Mouse (Mus musculus): ENCODE data around the gene Ino80d. TPM values are rescaled to one million over a fixed set of nuclear protein-coding genes. Genes with fewer than 3 reads are reported as not detected.
A peak's percentile ranks its signal among the peaks of the same experiment; 100 is the strongest.
"Not testable (repeated sequence)": the region's sequence is repeated elsewhere in the genome, so short reads cannot be mapped to it uniquely, and the experiment has no call there.

The Ino80d gene
- polyA plus RNA-seq (2014; fragmentation: Nextera tagmentation; extraction: Ambion mirVana) = 6.1 and 13.8 TPM in 2 replicates

GRCm38 (mm10) chr1:63114136-63114781, at the start of gene Ino80d:
Gene Ino80d (minus strand): TSS chr1:63114667.
- H3K4me3 ChIP-seq (ENCODE audit: low read depth, low read length) = peak within 1 kb of the TSS; percentile 96
- peak within 1 kb of the TSS; percentile 81 for H3K4me2 ChIP-seq
- WGBS (ENCODE audit: insufficient replicate concordance) = 0% methylated on average over 25 of the region's 42 CpGs
- H3K27me3 ChIP-seq (ENCODE audit: control insufficient read depth, insufficient read depth, low read length) = no peaks in the 10 kb centered on the region
- peak within 1 kb of the TSS; percentile 99 for H3K27ac ChIP-seq (ENCODE audit: low read depth, low read length)
- H3K36me3 ChIP-seq (ENCODE audit: control insufficient read depth, insufficient read depth, low read length) = peaks cover 5% of the 10 kb centered on the region
- peak; percentile 81 for ATAC-seq (replicated peaks; ENCODE audit: insufficient number of reproducible peaks, low FRiP score, low TSS enrichment)
- no peaks in the 10 kb centered on the region for H3K9me3 ChIP-seq (replicated peaks; ENCODE audit: control insufficient read depth, low read length)
- H3K4me1 ChIP-seq (ENCODE audit: control insufficient read depth, insufficient read depth, low read length) = peaks cover 9% of the 10 kb centered on the region
- peak within 1 kb of the TSS; percentile 100 for H3K9ac ChIP-seq (ENCODE audit: low read depth, low read length)

- peaks cover 16% of the 10 kb centered on the region for H3K36me3 ChIP-seq (ENCODE audit: control insufficient read depth, insufficient read depth, low read length)
- H3K27ac ChIP-seq (ENCODE audit: low read depth, low read length) = no peak overlapping the region
- 93% methylated on average over 13 of the region's 13 CpGs for WGBS (ENCODE audit: insufficient replicate concordance)
- no peak for ATAC-seq (replicated peaks; ENCODE audit: insufficient number of reproducible peaks, low FRiP score, low TSS enrichment)
- H3K4me3 ChIP-seq (ENCODE audit: low read depth, low read length) = no peak overlapping the region
- H3K9ac ChIP-seq (ENCODE audit: low read depth, low read length) = no peak overlapping the region
- no peaks in the 10 kb centered on the region for H3K4me1 ChIP-seq (ENCODE audit: control insufficient read depth, insufficient read depth, low read length)
- no peaks in the 10 kb centered on the region for H3K9me3 ChIP-seq (replicated peaks; ENCODE audit: control insufficient read depth, low read length)
- H3K27me3 ChIP-seq (ENCODE audit: control insufficient read depth, insufficient read depth, low read length) = no peaks in the 10 kb centered on the region
- no peak overlapping the region for H3K4me2 ChIP-seq
Observed at GRCm38 (mm10) chr1:63140231-63140630, 25.8 kb upstream of the Ino80d start.

- not testable (repeated sequence) for H3K9ac ChIP-seq (ENCODE audit: low read depth, low read length); H3K27me3 ChIP-seq (ENCODE audit: control insufficient read depth, insufficient read depth, low read length); H3K4me3 ChIP-seq (ENCODE audit: low read depth, low read length); H3K27ac ChIP-seq (ENCODE audit: low read depth, low read length); H3K4me2 ChIP-seq; H3K4me1 ChIP-seq (ENCODE audit: control insufficient read depth, insufficient read depth, low read length); H3K9me3 ChIP-seq (replicated peaks; ENCODE audit: control insufficient read depth, low read length); ATAC-seq (replicated peaks; ENCODE audit: insufficient number of reproducible peaks, low FRiP score, low TSS enrichment)
- H3K36me3 ChIP-seq (ENCODE audit: control insufficient read depth, insufficient read depth, low read length) = peaks cover 14% of the 10 kb centered on the region
- 92% methylated on average over 1 of the region's 1 CpGs for WGBS (ENCODE audit: insufficient replicate concordance)
Observed at GRCm38 (mm10) chr1:63138586-63138985, 24.1 kb upstream of the Ino80d start.

GRCm38 (mm10) chr1:63137971-63138370, 23.5 kb upstream of the Ino80d start:
- H3K9me3 ChIP-seq (replicated peaks; ENCODE audit: control insufficient read depth, low read length) = no peaks in the 10 kb centered on the region

GRCm38 (mm10) chr1:63134530-63134929, 20.1 kb upstream of the Ino80d start:
- no peak overlapping the region for H3K4me3 ChIP-seq (ENCODE audit: low read depth, low read length)
- no peak for ATAC-seq (replicated peaks; ENCODE audit: insufficient number of reproducible peaks, low FRiP score, low TSS enrichment)
- peaks cover 8% of the 10 kb centered on the region for H3K4me1 ChIP-seq (ENCODE audit: control insufficient read depth, insufficient read depth, low read length)
- H3K4me2 ChIP-seq = no peak overlapping the region
- H3K27me3 ChIP-seq (ENCODE audit: control insufficient read depth, insufficient read depth, low read length) = no peaks in the 10 kb centered on the region
- H3K27ac ChIP-seq (ENCODE audit: low read depth, low read length) = no peak overlapping the region
- no peaks in the 10 kb centered on the region for H3K9me3 ChIP-seq (replicated peaks; ENCODE audit: control insufficient read depth, low read length)
- 65% methylated on average over 3 of the region's 3 CpGs for WGBS (ENCODE audit: insufficient replicate concordance)
- no peak overlapping the region for H3K9ac ChIP-seq (ENCODE audit: low read depth, low read length)
- no peaks in the 10 kb centered on the region for H3K36me3 ChIP-seq (ENCODE audit: control insufficient read depth, insufficient read depth, low read length)

More at GRCm38 (mm10) chr1:63137971-63138370, 23.5 kb upstream of the Ino80d start:
- H3K9ac ChIP-seq (ENCODE audit: low read depth, low read length) = no peak overlapping the region
- WGBS (ENCODE audit: insufficient replicate concordance) = 89% methylated on average over 2 of the region's 2 CpGs
- no peak overlapping the region for H3K4me3 ChIP-seq (ENCODE audit: low read depth, low read length)
- no peaks in the 10 kb centered on the region for H3K4me1 ChIP-seq (ENCODE audit: control insufficient read depth, insufficient read depth, low read length)
- ATAC-seq (replicated peaks; ENCODE audit: insufficient number of reproducible peaks, low FRiP score, low TSS enrichment) = no peak
- peaks cover 10% of the 10 kb centered on the region for H3K36me3 ChIP-seq (ENCODE audit: control insufficient read depth, insufficient read depth, low read length)
- no peaks in the 10 kb centered on the region for H3K27me3 ChIP-seq (ENCODE audit: control insufficient read depth, insufficient read depth, low read length)
- no peak overlapping the region for H3K4me2 ChIP-seq
- H3K27ac ChIP-seq (ENCODE audit: low read depth, low read length) = no peak overlapping the region

- no peak overlapping the region for H3K4me3 ChIP-seq (ENCODE audit: low read depth, low read length)
Observed at GRCm38 (mm10) chr1:63131766-63132165, 17.3 kb upstream of the Ino80d start.

GRCm38 (mm10) chr1:63130883-63131282, 16.4 kb upstream of the Ino80d start:
- H3K27me3 ChIP-seq (ENCODE audit: control insufficient read depth, insufficient read depth, low read length) = no peaks in the 10 kb centered on the region
- no peak overlapping the region for H3K4me3 ChIP-seq (ENCODE audit: low read depth, low read length)
- no peak for ATAC-seq (replicated peaks; ENCODE audit: insufficient number of reproducible peaks, low FRiP score, low TSS enrichment)
- H3K9ac ChIP-seq (ENCODE audit: low read depth, low read length) = no peak overlapping the region
- no peak overlapping the region for H3K4me2 ChIP-seq
- no peak overlapping the region for H3K27ac ChIP-seq (ENCODE audit: low read depth, low read length)
- peaks cover 10% of the 10 kb centered on the region for H3K4me1 ChIP-seq (ENCODE audit: control insufficient read depth, insufficient read depth, low read length)
- 78% methylated on average over 2 of the region's 2 CpGs for WGBS (ENCODE audit: insufficient replicate concordance)
- H3K9me3 ChIP-seq (replicated peaks; ENCODE audit: control insufficient read depth, low read length) = no peaks in the 10 kb centered on the region
- H3K36me3 ChIP-seq (ENCODE audit: control insufficient read depth, insufficient read depth, low read length) = no peaks in the 10 kb centered on the region; the same call in 1 of the 2 replicates

More at GRCm38 (mm10) chr1:63131766-63132165, 17.3 kb upstream of the Ino80d start:
- ATAC-seq (replicated peaks; ENCODE audit: insufficient number of reproducible peaks, low FRiP score, low TSS enrichment) = no peak
- WGBS (ENCODE audit: insufficient replicate concordance) = 87% methylated on average over 11 of the region's 11 CpGs
- Histone ChIP-seq H3K9ac (ENCODE audit: low read depth, low read length) (no peak overlapping the region), H3K4me1 (ENCODE audit: control insufficient read depth, insufficient read depth, low read length) (peaks cover 10% of the 10 kb centered on the region), H3K9me3 (replicated peaks; ENCODE audit: control insufficient read depth, low read length) (no peaks in the 10 kb centered on the region), H3K36me3 (ENCODE audit: control insufficient read depth, insufficient read depth, low read length) (no peaks in the 10 kb centered on the region; the same call in 1 of the 2 replicates), H3K27me3 (ENCODE audit: control insufficient read depth, insufficient read depth, low read length) (no peaks in the 10 kb centered on the region), H3K4me2 (no peak overlapping the region), H3K27ac (ENCODE audit: low read depth, low read length) (no peak overlapping the region)

GRCm38 (mm10) chr1:63129857-63130690, 15.6 kb upstream of the Ino80d start:
- H3K4me1 ChIP-seq (ENCODE audit: control insufficient read depth, insufficient read depth, low read length) = peaks cover 10% of the 10 kb centered on the region
- peak overlapping the region; percentile 73 for H3K4me2 ChIP-seq
- H3K36me3 ChIP-seq (ENCODE audit: control insufficient read depth, insufficient read depth, low read length) = no peaks in the 10 kb centered on the region; the same call in 1 of the 2 replicates
- H3K9me3 ChIP-seq (replicated peaks; ENCODE audit: control insufficient read depth, low read length) = no peaks in the 10 kb centered on the region
- WGBS (ENCODE audit: insufficient replicate concordance) = 19% methylated on average over 18 of the region's 18 CpGs
- no peak overlapping the region for H3K27ac ChIP-seq (ENCODE audit: low read depth, low read length)
- H3K9ac ChIP-seq (ENCODE audit: low read depth, low read length) = peak overlapping the region; percentile 58
- ATAC-seq (replicated peaks; ENCODE audit: insufficient number of reproducible peaks, low FRiP score, low TSS enrichment) = peak; percentile 60
- no peaks in the 10 kb centered on the region for H3K27me3 ChIP-seq (ENCODE audit: control insufficient read depth, insufficient read depth, low read length)
- peak overlapping the region; percentile 38 for H3K4me3 ChIP-seq (ENCODE audit: low read depth, low read length)
